Mouse (Mus musculus) bone marrow, adult 2 months (tissue): ENCODE measurements around the gene Tmem104.

ENCODE experiments used
- CTCF ChIP-seq: fragments of 200-500 bp; IDR thresholded peaks from 2 replicates; pipeline ENCODE4 v1.5.1; 2011; ENCODE audit warnings: low read length, control low read depth; ENCODE audit not compliant: control insufficient read depth, insufficient read depth
- POLR2A ChIP-seq: fragments of 200-500 bp; IDR thresholded peaks from 2 replicates; pipeline ENCODE4 v1.6.1; 2011; ENCODE audit warnings: low read depth, mild to moderate bottlenecking, control low read depth, low read length, borderline replicate concordance; ENCODE audit not compliant: control insufficient read depth

DNA sequence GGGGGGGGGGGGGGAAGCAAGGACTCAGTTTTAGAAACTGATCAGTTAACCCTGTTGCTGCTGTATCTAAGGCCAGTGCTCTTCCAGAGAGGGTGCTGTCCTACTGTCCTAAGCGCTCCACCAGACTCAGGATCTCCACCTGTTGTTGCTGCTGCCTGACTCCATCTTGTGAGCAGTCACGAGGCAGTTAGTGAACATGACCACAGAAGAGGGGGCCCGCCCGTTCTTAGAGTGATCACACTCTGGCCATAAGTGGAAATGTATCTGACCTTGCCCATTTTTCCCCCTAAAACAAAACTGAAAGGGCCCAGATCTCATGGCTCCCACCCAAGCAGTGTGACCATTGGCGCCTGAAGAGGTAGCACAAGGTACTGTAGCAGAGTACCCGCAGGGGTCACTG is 60.7 kb downstream of the Tmem104 start:
- no peak for TF ChIP-seq CTCF
- TF ChIP-seq POLR2A: no peak
